Mouse (Mus musculus) ES-E14 (cell line): ENCODE data around the gene Gc.

Source experiments
- HCFC1 ChIP-seq: IDR thresholded peaks from 2 replicates; pipeline ENCODE4 v1.6.1; 2012; ENCODE audit warnings: low read length, inconsistent platforms, borderline replicate concordance; ENCODE audit not compliant: insufficient read depth
- MAFK ChIP-seq: IDR thresholded peaks from 2 replicates; pipeline ENCODE4 v1.6.1; 2014; ENCODE audit warnings: mild to moderate bottlenecking, low read depth, low read length, inconsistent platforms; ENCODE audit not compliant: insufficient read depth
- ZC3H11A ChIP-seq: IDR thresholded peaks from 2 replicates; pipeline ENCODE4 v1.6.1; 2012; ENCODE audit warnings: low read depth, mild to moderate bottlenecking, inconsistent platforms, low read length, borderline replicate concordance
- ZNF384 ChIP-seq: IDR thresholded peaks from 2 replicates; pipeline ENCODE4 v1.6.1; 2012; ENCODE audit warnings: low read depth, low read length, inconsistent platforms

DNA sequence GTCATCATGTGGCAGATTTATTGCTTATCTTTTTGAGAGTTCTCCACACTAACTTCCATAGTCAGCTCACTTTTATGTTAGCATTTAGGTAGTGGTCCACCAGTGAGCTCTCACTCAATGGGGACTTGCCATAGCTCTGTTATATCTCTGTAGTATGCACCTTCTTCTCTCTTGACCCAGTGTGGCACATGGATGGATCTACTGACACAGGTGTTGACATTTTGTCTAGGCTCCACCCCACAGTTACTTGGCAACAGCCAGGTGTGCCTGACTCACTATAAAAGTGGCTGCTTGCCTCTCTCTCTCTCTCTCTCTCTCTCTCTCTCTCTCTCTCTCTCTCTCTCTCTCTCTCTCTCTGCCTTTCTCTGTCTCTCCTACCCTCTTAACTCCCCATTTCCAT is 8.6 kb upstream of the Gc start:
- TF ChIP-seq ZC3H11A (no peak), MAFK (no peak), ZNF384 (no peak), HCFC1 (no peak)
